Mouse (Mus musculus): Measurements from ENCODE around the gene Dtnb.

Gene Dtnb

DNA sequence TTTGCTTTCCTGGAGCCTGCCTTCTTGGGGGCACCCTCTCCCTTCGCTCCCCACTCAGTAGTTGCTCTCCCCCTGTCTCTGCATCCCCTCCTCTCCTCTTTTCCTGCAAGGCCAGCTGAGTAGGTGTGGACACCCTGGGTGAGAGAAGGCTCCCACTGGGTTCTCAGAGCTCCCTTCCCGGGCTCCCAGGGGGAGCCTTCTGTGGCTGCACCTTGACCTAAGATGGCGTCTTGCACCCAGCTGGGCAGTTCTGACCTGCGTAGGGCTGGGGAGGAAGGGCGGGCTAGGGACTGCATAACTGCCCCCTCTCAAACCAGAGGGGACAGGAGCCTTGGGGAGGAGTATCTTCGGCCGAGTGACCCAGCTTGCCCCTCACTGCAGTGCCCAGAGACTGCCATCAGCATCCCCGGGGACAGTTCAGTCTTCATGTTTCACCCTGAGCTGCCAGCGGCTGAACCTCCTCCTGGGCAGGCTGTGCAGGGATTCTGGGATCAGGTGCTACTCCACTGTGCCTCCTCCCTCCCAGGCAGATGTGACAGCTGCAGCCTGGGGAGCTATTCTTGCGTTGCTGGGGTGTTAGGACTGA lies 236.3 kb downstream of the Dtnb start:
- no peak for DNase-seq

GRCm38 (mm10) chr12:3809520-3810180 lies 237.5 kb downstream of the Dtnb start:
- no peak for DNase-seq

GRCm38 (mm10) chr12:3810455-3810854 lies 238.3 kb downstream of the Dtnb start:
- DNase-seq = no peak

- no peak for DNase-seq
Measured at GRCm38 (mm10) chr12:3811596-3811995, 239.4 kb downstream of the Dtnb start.

- DNase-seq = no peak
Measured at GRCm38 (mm10) chr12:3812251-3812650, 240.1 kb downstream of the Dtnb start.

- DNase-seq = no peak
Measured at GRCm38 (mm10) chr12:3813138-3813537, 241.0 kb downstream of the Dtnb start.

- no peak for DNase-seq
Measured at GRCm38 (mm10) chr12:3815386-3815785, 243.2 kb downstream of the Dtnb start.

- DNase-seq = no peak
Measured at GRCm38 (mm10) chr12:3817033-3817432, 244.9 kb downstream of the Dtnb start.

GRCm38 (mm10) chr12:3817566-3817965 lies 245.4 kb downstream of the Dtnb start:
- no peak for DNase-seq

DNA sequence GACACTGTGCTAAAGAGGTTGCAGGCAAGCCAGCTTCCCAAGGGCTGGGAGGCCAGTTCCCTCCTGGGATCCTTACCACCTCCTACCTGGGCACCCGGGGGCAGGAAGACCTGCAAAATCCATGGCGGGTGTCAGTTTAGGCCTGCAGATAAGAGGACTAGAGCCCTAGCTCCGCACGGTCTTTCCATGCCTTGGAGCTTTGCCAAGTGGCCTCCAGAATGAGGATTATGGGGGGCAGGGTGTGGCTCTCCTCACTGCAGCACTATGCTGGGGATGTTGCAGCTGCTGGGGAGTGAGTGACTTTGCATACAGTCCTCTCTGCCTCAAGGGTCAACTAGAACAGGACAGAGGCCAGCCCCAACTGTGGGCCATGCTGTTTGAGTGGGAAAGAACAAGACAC lies 247.7 kb downstream of the Dtnb start:
- no peak for DNase-seq

DNA sequence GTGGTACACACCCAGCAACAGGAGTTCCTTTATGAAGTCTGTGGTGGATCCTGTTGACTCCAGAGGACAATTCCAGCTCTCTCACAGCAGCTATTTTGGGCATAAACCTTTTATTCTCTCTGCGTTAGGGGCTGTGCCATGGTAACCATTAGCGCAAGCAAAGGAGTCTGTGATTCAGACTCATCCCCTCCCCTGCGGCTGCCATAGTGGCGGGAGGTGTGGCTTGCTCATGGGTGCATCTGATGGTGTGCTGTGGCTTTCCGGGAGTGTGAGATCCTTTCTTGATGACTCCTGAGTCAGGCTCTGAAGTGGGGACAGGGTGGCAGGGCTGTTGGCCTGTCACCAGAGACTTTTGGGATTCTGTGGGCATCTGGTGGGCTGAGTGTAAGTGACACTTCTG lies 251.2 kb downstream of the Dtnb start:
- DNase-seq = peak in 1 of 2 experiments; percentile 42

GRCm38 (mm10) chr12:3824906-3825713 lies 252.9 kb downstream of the Dtnb start:
- DNase-seq = no peak

DNA sequence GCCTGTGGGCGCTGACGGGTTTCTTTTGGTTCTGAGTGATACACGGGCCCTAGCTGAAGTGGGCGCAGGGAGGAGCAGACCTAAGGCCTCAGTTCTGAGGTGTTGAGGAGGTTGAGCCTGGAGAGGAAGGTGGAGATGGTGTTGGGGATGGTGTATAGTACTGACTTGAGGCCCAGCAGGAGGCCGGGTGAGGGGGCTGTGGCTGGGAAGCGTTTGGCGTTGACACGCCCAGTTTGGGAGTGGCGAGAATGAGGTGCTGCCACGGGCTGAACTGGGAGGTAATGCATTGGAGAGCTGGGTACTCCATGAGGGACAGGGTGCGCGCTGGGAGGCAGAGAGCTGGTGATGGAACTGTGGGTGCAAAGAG lies 253.5 kb downstream of the Dtnb start:
- no peak for DNase-seq

- DNase-seq = no peak
Measured at GRCm38 (mm10) chr12:3827771-3828170, 255.6 kb downstream of the Dtnb start.

All from thymus, postnatal 36 days (tissue).